Mouse (Mus musculus): ENCODE measurements around the gene Olfr420.

GRCm38 (mm10) chr1:174204699-174205098 lies 49.3 kb downstream of the Olfr420 start:
- TF ChIP-seq CTCF (IDR thresholded peaks at IDR 0.05; ENCODE audit: low read depth) (no peak), EP300 (IDR thresholded peaks at IDR 0.05; ENCODE audit: low read depth) (no peak)
